Mouse (Mus musculus): ENCODE results near the gene 1700012B07Rik. TPM values are rescaled to one million over a fixed set of nuclear protein-coding genes. Genes with fewer than 3 reads are reported as not detected.

The 1700012B07Rik gene
- polyA plus RNA-seq, 1 experiment from 2014 or later: not detected

GRCm38 (mm10) chr11:109854056-109854455 lies 26.2 kb upstream of the 1700012B07Rik start:
- H3K27me3 ChIP-seq (ENCODE audit: control insufficient read depth, insufficient read depth, low read length): no peaks in the 10 kb centered on the region
- H3K9me3 ChIP-seq (ENCODE audit: control insufficient read depth, low read length): no peaks in the 10 kb centered on the region
- H3K27ac ChIP-seq: no peak overlapping the region
- H3K4me3 ChIP-seq (replicated peaks; ENCODE audit: low read length): no peak overlapping the region
- no peak overlapping the region for H3K9ac ChIP-seq
- 0 out of 2 replicates have a peak, but pooled peaks cover 7% of the 10 kb centered on the region for H3K4me1 ChIP-seq (replicated peaks; ENCODE audit: control insufficient read depth, insufficient read depth, low read length)
- H3K4me2 ChIP-seq (replicated peaks): no peak overlapping the region
- H3K36me3 ChIP-seq (replicated peaks; ENCODE audit: control insufficient read depth, insufficient read depth): no peaks in the 10 kb centered on the region
- ATAC-seq (ENCODE audit: low FRiP score) (no peak), DNase-seq (ENCODE audit: low spot score) (no peak)
- 89% methylated on average over 8 of the region's 8 CpGs for WGBS

DNA sequence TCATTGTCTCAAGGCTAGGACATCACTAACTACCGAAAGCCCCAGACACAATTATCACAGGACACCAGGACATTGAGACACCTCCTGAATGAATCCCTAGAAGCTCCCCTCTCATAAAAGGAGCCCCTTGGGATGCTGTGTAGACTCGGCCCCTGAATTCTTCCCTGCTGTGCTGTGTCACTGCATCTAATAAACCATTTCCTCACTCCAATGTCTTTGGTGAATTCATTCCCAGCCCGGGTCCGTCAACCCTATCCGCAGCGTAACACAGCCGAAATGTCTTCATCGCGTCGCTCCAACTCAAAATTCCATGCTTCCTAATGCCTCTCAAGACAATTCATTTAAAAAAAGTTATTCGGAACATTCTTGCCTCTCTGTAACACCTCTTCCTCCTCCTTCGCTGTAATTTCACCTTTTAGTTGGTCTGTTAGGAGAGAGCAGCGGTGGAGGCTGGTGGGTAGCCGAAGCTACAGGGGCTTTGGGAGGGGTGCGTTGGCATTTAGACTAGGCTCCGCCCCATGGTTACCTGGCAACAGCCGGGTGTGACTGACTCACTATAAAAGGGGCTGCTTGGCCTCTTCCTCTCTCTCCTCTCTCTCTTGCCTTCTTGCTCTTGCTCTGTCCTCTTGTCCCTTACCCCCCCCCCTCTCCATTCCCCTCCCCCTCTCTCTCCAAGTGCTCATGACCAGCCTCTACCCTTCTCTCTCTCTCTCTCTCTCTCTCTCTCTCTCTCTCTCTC lies 25.6 kb upstream of the 1700012B07Rik start:
- Histone ChIP-seq H3K4me3 (replicated peaks; ENCODE audit: low read length) (no peak overlapping the region), H3K4me2 (replicated peaks) (peak overlapping the region; percentile 22), H3K9me3 (ENCODE audit: control insufficient read depth, low read length) (no peaks in the 10 kb centered on the region), H3K36me3 (replicated peaks; ENCODE audit: control insufficient read depth, insufficient read depth) (no peaks in the 10 kb centered on the region), H3K9ac (no peak overlapping the region), H3K4me1 (replicated peaks; ENCODE audit: control insufficient read depth, insufficient read depth, low read length) (0 out of 2 replicates have a peak, but pooled peaks cover 7% of the 10 kb centered on the region), H3K27me3 (ENCODE audit: control insufficient read depth, insufficient read depth, low read length) (no peaks in the 10 kb centered on the region), H3K27ac (no peak overlapping the region)
- ATAC-seq (ENCODE audit: low FRiP score) (no peak), DNase-seq (ENCODE audit: low spot score) (no peak)
- WGBS: 38% methylated on average over 17 of the region's 17 CpGs

- 82% methylated on average over 4 of the region's 4 CpGs for WGBS
- Histone ChIP-seq H3K27me3 (ENCODE audit: control insufficient read depth, insufficient read depth, low read length) (no peaks in the 10 kb centered on the region), H3K9ac (no peak overlapping the region), H3K27ac (no peak overlapping the region), H3K4me2 (replicated peaks) (no peak overlapping the region), H3K9me3 (ENCODE audit: control insufficient read depth, low read length) (no peaks in the 10 kb centered on the region), H3K4me1 (replicated peaks; ENCODE audit: control insufficient read depth, insufficient read depth, low read length) (0 out of 2 replicates have a peak, but pooled peaks cover 7% of the 10 kb centered on the region), H3K4me3 (replicated peaks; ENCODE audit: low read length) (no peak overlapping the region), H3K36me3 (replicated peaks; ENCODE audit: control insufficient read depth, insufficient read depth) (no peaks in the 10 kb centered on the region)
- DNase-seq (ENCODE audit: low spot score): no peak
- no peak for ATAC-seq (ENCODE audit: low FRiP score)
Measured at GRCm38 (mm10) chr11:109851996-109852395, 24.1 kb upstream of the 1700012B07Rik start.

GRCm38 (mm10) chr11:109846343-109846742 lies 18.5 kb upstream of the 1700012B07Rik start:
- Histone ChIP-seq H3K4me2 (replicated peaks) (no peak overlapping the region), H3K9me3 (ENCODE audit: control insufficient read depth, low read length) (no peaks in the 10 kb centered on the region), H3K9ac (no peak overlapping the region), H3K4me3 (replicated peaks; ENCODE audit: low read length) (no peak overlapping the region), H3K27ac (no peak overlapping the region), H3K27me3 (ENCODE audit: control insufficient read depth, insufficient read depth, low read length) (no peaks in the 10 kb centered on the region), H3K36me3 (replicated peaks; ENCODE audit: control insufficient read depth, insufficient read depth) (no peaks in the 10 kb centered on the region), H3K4me1 (replicated peaks; ENCODE audit: control insufficient read depth, insufficient read depth, low read length) (no peaks in the 10 kb centered on the region; the same call in 1 of the 2 replicates)
- no peak for ATAC-seq (ENCODE audit: low FRiP score)
- no peak for DNase-seq (ENCODE audit: low spot score)
- WGBS: 66% methylated on average over 7 of the region's 7 CpGs

- WGBS: 62% methylated on average over 4 of the region's 4 CpGs
- no peaks in the 10 kb centered on the region; the same call in 1 of the 2 replicates for H3K4me1 ChIP-seq (replicated peaks; ENCODE audit: control insufficient read depth, insufficient read depth, low read length)
Measured at GRCm38 (mm10) chr11:109845601-109846000, 17.8 kb upstream of the 1700012B07Rik start.

GRCm38 (mm10) chr11:109844466-109844865 lies 16.6 kb upstream of the 1700012B07Rik start:
- Histone ChIP-seq H3K27ac (no peak overlapping the region), H3K36me3 (replicated peaks; ENCODE audit: control insufficient read depth, insufficient read depth) (no peaks in the 10 kb centered on the region), H3K27me3 (ENCODE audit: control insufficient read depth, insufficient read depth, low read length) (no peaks in the 10 kb centered on the region), H3K9ac (no peak overlapping the region), H3K4me3 (replicated peaks; ENCODE audit: low read length) (no peak overlapping the region), H3K9me3 (ENCODE audit: control insufficient read depth, low read length) (no peaks in the 10 kb centered on the region), H3K4me1 (replicated peaks; ENCODE audit: control insufficient read depth, insufficient read depth, low read length) (no peaks in the 10 kb centered on the region; the same call in 1 of the 2 replicates), H3K4me2 (replicated peaks) (no peak overlapping the region)
- ATAC-seq (ENCODE audit: low FRiP score): no peak
- DNase-seq (ENCODE audit: low spot score): no peak
- 83% methylated on average over 5 of the region's 5 CpGs for WGBS

More at GRCm38 (mm10) chr11:109845601-109846000, 17.8 kb upstream of the 1700012B07Rik start:
- no peak for DNase-seq (ENCODE audit: low spot score)
- ATAC-seq (ENCODE audit: low FRiP score): no peak
- H3K4me2 ChIP-seq (replicated peaks): no peak overlapping the region
- no peak overlapping the region for H3K4me3 ChIP-seq (replicated peaks; ENCODE audit: low read length)
- H3K9ac ChIP-seq: no peak overlapping the region
- H3K36me3 ChIP-seq (replicated peaks; ENCODE audit: control insufficient read depth, insufficient read depth): no peaks in the 10 kb centered on the region
- H3K27me3 ChIP-seq (ENCODE audit: control insufficient read depth, insufficient read depth, low read length): no peaks in the 10 kb centered on the region
- H3K27ac ChIP-seq: no peak overlapping the region
- H3K9me3 ChIP-seq (ENCODE audit: control insufficient read depth, low read length): no peaks in the 10 kb centered on the region

DNA sequence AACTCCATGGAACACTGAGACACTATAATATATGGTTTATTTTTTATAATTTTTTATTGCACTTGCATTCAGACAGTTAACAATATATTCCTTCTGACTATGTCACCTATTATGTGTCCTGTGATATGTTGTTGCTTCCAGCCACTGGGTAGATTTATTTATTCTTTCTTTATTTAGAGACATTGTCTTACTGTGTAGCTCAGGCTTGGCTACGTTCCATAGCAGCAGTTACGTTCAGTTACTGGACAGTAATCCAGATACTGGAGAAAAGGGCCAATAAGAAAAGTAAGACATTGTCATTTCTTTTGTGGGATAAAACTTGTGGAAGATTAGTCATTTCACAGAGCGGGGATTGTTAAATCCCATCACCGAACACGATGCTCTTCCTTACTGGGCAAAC lies 2.5 kb upstream of the 1700012B07Rik start:
- no peaks in the 10 kb centered on the region for H3K36me3 ChIP-seq (replicated peaks; ENCODE audit: control insufficient read depth, insufficient read depth)
- no peak overlapping the region for H3K4me2 ChIP-seq (replicated peaks)
- 87% methylated on average over 5 of the region's 5 CpGs for WGBS
- DNase-seq (ENCODE audit: low spot score): no peak
- no peak overlapping the region for H3K4me3 ChIP-seq (replicated peaks; ENCODE audit: low read length)
- H3K4me1 ChIP-seq (replicated peaks; ENCODE audit: control insufficient read depth, insufficient read depth, low read length): no peaks in the 10 kb centered on the region
- no peak overlapping the region for H3K9ac ChIP-seq
- no peaks in the 10 kb centered on the region for H3K27me3 ChIP-seq (ENCODE audit: control insufficient read depth, insufficient read depth, low read length)
- H3K9me3 ChIP-seq (ENCODE audit: control insufficient read depth, low read length): peaks cover 1% of the 10 kb centered on the region; the same call in 1 of the 2 replicates
- no peak overlapping the region for H3K27ac ChIP-seq
- ATAC-seq (ENCODE audit: low FRiP score): no peak

GRCm38 (mm10) chr11:109822280-109822679 lies 5.6 kb downstream of the 1700012B07Rik start:
- 92% methylated on average over 6 of the region's 6 CpGs for WGBS
- Histone ChIP-seq H3K9me3 (ENCODE audit: control insufficient read depth, low read length) (peaks cover 6% of the 10 kb centered on the region; the same call in 1 of the 2 replicates), H3K4me2 (replicated peaks) (no peak overlapping the region), H3K4me1 (replicated peaks; ENCODE audit: control insufficient read depth, insufficient read depth, low read length) (no peaks in the 10 kb centered on the region), H3K27me3 (ENCODE audit: control insufficient read depth, insufficient read depth, low read length) (no peaks in the 10 kb centered on the region), H3K36me3 (replicated peaks; ENCODE audit: control insufficient read depth, insufficient read depth) (no peaks in the 10 kb centered on the region), H3K9ac (no peak overlapping the region), H3K4me3 (replicated peaks; ENCODE audit: low read length) (no peak overlapping the region), H3K27ac (no peak overlapping the region)
- no peak for ATAC-seq (ENCODE audit: low FRiP score)
- no peak for DNase-seq (ENCODE audit: low spot score)

DNA sequence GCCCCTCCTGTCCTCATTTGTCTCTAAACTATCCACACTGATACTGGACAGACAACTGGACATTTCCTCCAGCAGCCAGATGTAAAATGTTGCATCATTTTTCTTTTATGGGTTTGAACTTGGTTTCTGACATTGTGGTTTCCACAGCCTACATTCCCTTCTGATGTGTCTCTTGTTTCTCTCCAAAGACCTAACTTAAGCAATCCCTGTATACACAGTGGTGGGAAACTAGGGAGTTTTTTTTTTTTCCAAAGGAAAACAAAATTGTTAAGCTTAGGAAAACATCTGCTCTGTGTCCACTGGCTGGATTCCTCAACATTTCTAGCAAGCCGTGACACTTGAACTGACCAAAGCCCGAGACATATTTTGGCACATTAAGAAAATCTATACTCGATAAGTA lies 10.4 kb downstream of the 1700012B07Rik start:
- Histone ChIP-seq H3K4me2 (replicated peaks) (no peak overlapping the region), H3K27me3 (ENCODE audit: control insufficient read depth, insufficient read depth, low read length) (no peaks in the 10 kb centered on the region), H3K36me3 (replicated peaks; ENCODE audit: control insufficient read depth, insufficient read depth) (no peaks in the 10 kb centered on the region), H3K4me1 (replicated peaks; ENCODE audit: control insufficient read depth, insufficient read depth, low read length) (no peaks in the 10 kb centered on the region), H3K4me3 (replicated peaks; ENCODE audit: low read length) (no peak overlapping the region), H3K27ac (no peak overlapping the region), H3K9ac (no peak overlapping the region), H3K9me3 (ENCODE audit: control insufficient read depth, low read length) (no peaks in the 10 kb centered on the region)
- WGBS: 78% methylated on average over 3 of the region's 3 CpGs
- no peak for DNase-seq (ENCODE audit: low spot score)
- no peak for ATAC-seq (ENCODE audit: low FRiP score)
